Mouse (Mus musculus) hindbrain, embryonic 12.5 days (tissue): ENCODE results near the gene Sh3bgrl2. TPM values are rescaled to one million over a fixed set of nuclear protein-coding genes. Genes with fewer than 3 reads are reported as not detected.

ENCODE experiments used
- ATAC-seq: fragments of 200-750 bp; cut with Nextera tagmentation; 2 replicates; pipeline ENCODE4 v1.8.0; 2017; ENCODE audit warnings: moderate TSS enrichment; ENCODE audit not compliant: low FRiP score
- H3K27ac ChIP-seq: fragments of 300-500 bp; sonication (generic); 2 replicates; pipeline ENCODE4 v1.5.1; 2016; ENCODE audit warnings: mild to moderate bottlenecking
- H3K27me3 ChIP-seq: fragments of 300-500 bp; sonication (generic); 2 replicates; pipeline ENCODE4 v1.6.1; 2016; ENCODE audit warnings: mild to moderate bottlenecking
- H3K36me3 ChIP-seq: fragments of 300-500 bp; sonication (generic); 2 replicates; pipeline ENCODE4 v1.6.1; 2016; ENCODE audit warnings: mild to moderate bottlenecking
- H3K4me1 ChIP-seq: fragments of 300-500 bp; sonication (generic); 2 replicates; pipeline ENCODE4 v1.6.1; 2016
- H3K4me2 ChIP-seq: fragments of 300-500 bp; sonication (generic); replicated peaks from 2 replicates; pipeline ENCODE4 v1.6.1; 2016; ENCODE audit warnings: mild to moderate bottlenecking
- H3K4me3 ChIP-seq: fragments of 300-500 bp; sonication (generic); 2 replicates; pipeline ENCODE4 v1.5.1; 2016; ENCODE audit warnings: mild to moderate bottlenecking
- H3K9ac ChIP-seq: fragments of 300-500 bp; sonication (generic); 2 replicates; pipeline ENCODE4 v1.6.1; 2016; ENCODE audit warnings: mild to moderate bottlenecking, moderate library complexity
- H3K9me3 ChIP-seq: fragments of 300-500 bp; sonication (generic); replicated peaks from 2 replicates; pipeline ENCODE4 v1.6.1; 2016; ENCODE audit warnings: mild to moderate bottlenecking
- WGBS: fragments of 180-500 bp; shearing (Covaris S2); methylation state at CpG from one replicate; pipeline ENCODE4 v1.1.7; 2016; 5-methylcytosine and 5-hydroxymethylcytosine counted together
- polyA plus RNA-seq: library from polyadenylated mRNA; unstranded; fragments of >200 nt; fragmentation: Nextera tagmentation; extraction: Ambion mirVana; gene quantifications from 2 replicates; pipeline ENCODE4 v1.2.1, GENCODE M21; 2016

The Sh3bgrl2 gene
- polyA plus RNA-seq, 1 experiment from 2014 or later, result 8.1 TPM

GRCm38 (mm10) chr9:83545240-83545639, 2.9 kb upstream of the Sh3bgrl2 start:
- no peak overlapping the region for H3K4me3 ChIP-seq
- peaks cover 3% of the 10 kb centered on the region; the same call in 1 of the 2 replicates for H3K27me3 ChIP-seq
- H3K9me3 ChIP-seq, result no peaks in the 10 kb centered on the region
- ATAC-seq, result no peak
- no peak overlapping the region for H3K4me2 ChIP-seq
- no peaks in the 10 kb centered on the region for H3K4me1 ChIP-seq
- no peak overlapping the region for H3K27ac ChIP-seq
- H3K36me3 ChIP-seq, result no peaks in the 10 kb centered on the region
- no peak overlapping the region for H3K9ac ChIP-seq

GRCm38 (mm10) chr9:83546316-83546715, 1.8 kb upstream of the Sh3bgrl2 start:
- no peak overlapping the region for H3K9ac ChIP-seq
- H3K4me1 ChIP-seq, result no peaks in the 10 kb centered on the region
- no peak overlapping the region for H3K4me3 ChIP-seq
- H3K36me3 ChIP-seq, result no peaks in the 10 kb centered on the region
- H3K9me3 ChIP-seq, result no peaks in the 10 kb centered on the region
- no peak overlapping the region for H3K4me2 ChIP-seq
- H3K27me3 ChIP-seq, result peaks cover 3% of the 10 kb centered on the region; the same call in 1 of the 2 replicates
- ATAC-seq, result no peak
- 91% methylated on average over 7 of the region's 7 CpGs for WGBS
- no peak overlapping the region for H3K27ac ChIP-seq

GRCm38 (mm10) chr9:83547229-83547628, 898 bp upstream of the Sh3bgrl2 start:
- H3K4me3 ChIP-seq, result no peak overlapping the region
- H3K9me3 ChIP-seq, result no peaks in the 10 kb centered on the region
- WGBS, result 75% methylated on average over 7 of the region's 7 CpGs
- H3K4me2 ChIP-seq, result no peak overlapping the region
- no peak for ATAC-seq
- H3K27me3 ChIP-seq, result peaks cover 3% of the 10 kb centered on the region; the same call in 1 of the 2 replicates
- no peaks in the 10 kb centered on the region for H3K36me3 ChIP-seq
- no peaks in the 10 kb centered on the region for H3K4me1 ChIP-seq
- no peak overlapping the region for H3K27ac ChIP-seq
- H3K9ac ChIP-seq, result no peak overlapping the region

GRCm38 (mm10) chr9:83549866-83550265, 1.7 kb downstream of the Sh3bgrl2 start:
- Histone ChIP-seq H3K4me3 (no peak overlapping the region), H3K4me2 (no peak overlapping the region), H3K27ac (no peak overlapping the region), H3K9me3 (no peaks in the 10 kb centered on the region), H3K36me3 (no peaks in the 10 kb centered on the region), H3K4me1 (no peaks in the 10 kb centered on the region), H3K9ac (no peak overlapping the region), H3K27me3 (peaks cover 3% of the 10 kb centered on the region; the same call in 1 of the 2 replicates)
- WGBS, result 87% methylated on average over 6 of the region's 6 CpGs
- ATAC-seq, result no peak

GRCm38 (mm10) chr9:83551116-83551515, 3.0 kb downstream of the Sh3bgrl2 start:
- Histone ChIP-seq H3K9ac (no peak overlapping the region), H3K9me3 (no peaks in the 10 kb centered on the region), H3K36me3 (no peaks in the 10 kb centered on the region), H3K4me3 (no peak overlapping the region), H3K4me2 (no peak overlapping the region), H3K27me3 (peaks cover 3% of the 10 kb centered on the region; the same call in 1 of the 2 replicates), H3K27ac (no peak overlapping the region), H3K4me1 (no peaks in the 10 kb centered on the region)
- no peak for ATAC-seq
- 69% methylated on average over 7 of the region's 7 CpGs for WGBS

- no peaks in the 10 kb centered on the region for H3K36me3 ChIP-seq
- H3K27ac ChIP-seq, result no peak overlapping the region
- H3K4me2 ChIP-seq, result no peak overlapping the region
- peaks cover 3% of the 10 kb centered on the region; the same call in 1 of the 2 replicates for H3K27me3 ChIP-seq
- no peak for ATAC-seq
- 88% methylated on average over 6 of the region's 6 CpGs for WGBS
- peaks cover 5% of the 10 kb centered on the region for H3K4me1 ChIP-seq
- H3K9ac ChIP-seq, result no peak overlapping the region
- H3K4me3 ChIP-seq, result no peak overlapping the region
- H3K9me3 ChIP-seq, result no peaks in the 10 kb centered on the region
Observed at GRCm38 (mm10) chr9:83551632-83552031, 3.5 kb downstream of the Sh3bgrl2 start.

GRCm38 (mm10) chr9:83555580-83555979, 7.5 kb downstream of the Sh3bgrl2 start:
- 62% methylated on average over 2 of the region's 2 CpGs for WGBS

GRCm38 (mm10) chr9:83556236-83556635, 8.1 kb downstream of the Sh3bgrl2 start:
- no peaks in the 10 kb centered on the region for H3K36me3 ChIP-seq
- H3K9me3 ChIP-seq, result no peaks in the 10 kb centered on the region
- ATAC-seq, result 0 out of 2 replicates have a peak, but pooled peaks have one; percentile 8
- no peaks in the 10 kb centered on the region for H3K27me3 ChIP-seq
- H3K4me3 ChIP-seq, result no peak overlapping the region
- peaks cover 15% of the 10 kb centered on the region for H3K4me1 ChIP-seq
- no peak overlapping the region for H3K9ac ChIP-seq
- no peak overlapping the region for H3K27ac ChIP-seq
- 32% methylated on average over 6 of the region's 6 CpGs for WGBS
- no peak overlapping the region for H3K4me2 ChIP-seq

More at GRCm38 (mm10) chr9:83555580-83555979, 7.5 kb downstream of the Sh3bgrl2 start:
- Histone ChIP-seq H3K36me3 (no peaks in the 10 kb centered on the region), H3K4me1 (peaks cover 15% of the 10 kb centered on the region), H3K4me3 (no peak overlapping the region), H3K9me3 (no peaks in the 10 kb centered on the region), H3K27ac (no peak overlapping the region), H3K4me2 (no peak overlapping the region), H3K9ac (no peak overlapping the region), H3K27me3 (no peaks in the 10 kb centered on the region)
- no peak for ATAC-seq

GRCm38 (mm10) chr9:83556780-83557771, 8.9 kb downstream of the Sh3bgrl2 start:
- Histone ChIP-seq H3K9ac (no peak overlapping the region), H3K4me1 (peaks cover 15% of the 10 kb centered on the region), H3K27ac (peak overlapping the region; percentile 23; the same call in 1 of the 2 replicates), H3K9me3 (no peaks in the 10 kb centered on the region), H3K36me3 (no peaks in the 10 kb centered on the region), H3K4me3 (no peak overlapping the region), H3K27me3 (no peaks in the 10 kb centered on the region), H3K4me2 (no peak overlapping the region)
- WGBS, result 49% methylated on average over 10 of the region's 10 CpGs
- peak; percentile 61 for ATAC-seq

GRCm38 (mm10) chr9:83560670-83561069, 12.5 kb downstream of the Sh3bgrl2 start:
- no peaks in the 10 kb centered on the region for H3K36me3 ChIP-seq
- H3K4me2 ChIP-seq, result no peak overlapping the region
- H3K4me1 ChIP-seq, result peaks cover 19% of the 10 kb centered on the region
- no peak overlapping the region for H3K4me3 ChIP-seq
- ATAC-seq, result no peak
- H3K9me3 ChIP-seq, result no peaks in the 10 kb centered on the region
- no peak overlapping the region for H3K9ac ChIP-seq
- H3K27me3 ChIP-seq, result no peaks in the 10 kb centered on the region
- H3K27ac ChIP-seq, result no peak overlapping the region
- 80% methylated on average over 4 of the region's 4 CpGs for WGBS

GRCm38 (mm10) chr9:83562889-83563288, 14.8 kb downstream of the Sh3bgrl2 start:
- Histone ChIP-seq H3K4me1 (0 out of 2 replicates have a peak, but pooled peaks cover 5% of the 10 kb centered on the region), H3K36me3 (no peaks in the 10 kb centered on the region), H3K4me2 (no peak overlapping the region), H3K9me3 (no peaks in the 10 kb centered on the region), H3K27me3 (no peaks in the 10 kb centered on the region), H3K4me3 (no peak overlapping the region), H3K9ac (no peak overlapping the region), H3K27ac (no peak overlapping the region)
- no peak for ATAC-seq
- WGBS, result 93% methylated on average over 7 of the region's 7 CpGs

- H3K4me2 ChIP-seq, result no peak overlapping the region
- no peak overlapping the region for H3K9ac ChIP-seq
- no peak overlapping the region for H3K27ac ChIP-seq
- H3K36me3 ChIP-seq, result no peaks in the 10 kb centered on the region
- no peak overlapping the region for H3K4me3 ChIP-seq
- H3K27me3 ChIP-seq, result no peaks in the 10 kb centered on the region
- no peaks in the 10 kb centered on the region for H3K9me3 ChIP-seq
- H3K4me1 ChIP-seq, result 0 out of 2 replicates have a peak, but pooled peaks cover 5% of the 10 kb centered on the region
- WGBS, result 55% methylated on average over 16 of the region's 16 CpGs
- no peak for ATAC-seq
Observed at GRCm38 (mm10) chr9:83563808-83564549, 15.9 kb downstream of the Sh3bgrl2 start.
